Mouse (Mus musculus) embryo, embryonic 11.5 days (tissue): ENCODE data around the gene Lrtm2.
A peak's percentile ranks its signal among the peaks of the same experiment; 100 is the strongest.

ENCODE experiments used
- DNase-seq: peaks from one replicate; pipeline ENCODE4 v3.0.0-alpha.2; 2012; ENCODE audit warnings: low read depth, low spot score

Lrtm2 gene

GRCm38 (mm10) chr6:119336124-119336523 lies 5.6 kb upstream of the Lrtm2 start:
- no peak for DNase-seq

- DNase-seq: no peak
Observed at GRCm38 (mm10) chr6:119333831-119334230, 3.3 kb upstream of the Lrtm2 start.

GRCm38 (mm10) chr6:119333202-119333601 lies 2.6 kb upstream of the Lrtm2 start:
- no peak for DNase-seq

GRCm38 (mm10) chr6:119332111-119332510 lies 1.5 kb upstream of the Lrtm2 start:
- no peak for DNase-seq

GRCm38 (mm10) chr6:119329936-119330335 lies 630 bp downstream of the Lrtm2 start:
- no peak for DNase-seq

GRCm38 (mm10) chr6:119329215-119329714 lies 1.3 kb downstream of the Lrtm2 start:
- no peak for DNase-seq

GRCm38 (mm10) chr6:119328521-119329115 lies 1.9 kb downstream of the Lrtm2 start:
- no peak for DNase-seq

GRCm38 (mm10) chr6:119326541-119326940 lies 4.0 kb downstream of the Lrtm2 start:
- DNase-seq: no peak

GRCm38 (mm10) chr6:119325978-119326377 lies 4.6 kb downstream of the Lrtm2 start:
- no peak for DNase-seq

GRCm38 (mm10) chr6:119324776-119325175 lies 5.8 kb downstream of the Lrtm2 start:
- no peak for DNase-seq

GRCm38 (mm10) chr6:119321752-119322151 lies 8.8 kb downstream of the Lrtm2 start:
- DNase-seq: no peak

GRCm38 (mm10) chr6:119320481-119320880 lies 10.1 kb downstream of the Lrtm2 start:
- DNase-seq: peak; percentile 46

- DNase-seq: no peak
Observed at GRCm38 (mm10) chr6:119319358-119319757, 11.2 kb downstream of the Lrtm2 start.

GRCm38 (mm10) chr6:119318732-119319131 lies 11.8 kb downstream of the Lrtm2 start:
- DNase-seq: no peak

GRCm38 (mm10) chr6:119314751-119315476 lies 15.7 kb downstream of the Lrtm2 start:
- no peak for DNase-seq

GRCm38 (mm10) chr6:119313588-119314375 lies 16.8 kb downstream of the Lrtm2 start:
- no peak for DNase-seq

- no peak for DNase-seq
Observed at GRCm38 (mm10) chr6:119313096-119313495, 17.5 kb downstream of the Lrtm2 start.

- DNase-seq: no peak
Observed at GRCm38 (mm10) chr6:119312381-119312780, 18.2 kb downstream of the Lrtm2 start.

GRCm38 (mm10) chr6:119310176-119310575 lies 20.4 kb downstream of the Lrtm2 start:
- no peak for DNase-seq

- DNase-seq: no peak
Observed at GRCm38 (mm10) chr6:119307867-119308413, 22.6 kb downstream of the Lrtm2 start.

- no peak for DNase-seq
Observed at GRCm38 (mm10) chr6:119303331-119303730, 27.2 kb downstream of the Lrtm2 start.

GRCm38 (mm10) chr6:119301310-119301709 lies 29.3 kb downstream of the Lrtm2 start:
- no peak for DNase-seq
